Mouse (Mus musculus) adrenal gland, postnatal 25 days (tissue): Measurements from ENCODE around the gene Pde4a. TPM values are rescaled to one million over a fixed set of nuclear protein-coding genes. Genes with fewer than 3 reads are reported as not detected.
"Not testable (repeated sequence)": the region's sequence is repeated elsewhere in the genome, so short reads cannot be mapped to it uniquely, and the experiment has no call there.

Source experiments
- DNase-seq: peaks from one replicate; pipeline ENCODE4 v3.0.0; 2021; ENCODE audit warnings: mixed read lengths
- total RNA-seq: library from RNA; stranded (reverse); gene quantifications from 2 replicates; pipeline ENCODE4 v1.2.3, GENCODE M21; 2021

Gene Pde4a
- total RNA-seq, 1 experiment from 2014 or later, result 13.1 TPM

DNA sequence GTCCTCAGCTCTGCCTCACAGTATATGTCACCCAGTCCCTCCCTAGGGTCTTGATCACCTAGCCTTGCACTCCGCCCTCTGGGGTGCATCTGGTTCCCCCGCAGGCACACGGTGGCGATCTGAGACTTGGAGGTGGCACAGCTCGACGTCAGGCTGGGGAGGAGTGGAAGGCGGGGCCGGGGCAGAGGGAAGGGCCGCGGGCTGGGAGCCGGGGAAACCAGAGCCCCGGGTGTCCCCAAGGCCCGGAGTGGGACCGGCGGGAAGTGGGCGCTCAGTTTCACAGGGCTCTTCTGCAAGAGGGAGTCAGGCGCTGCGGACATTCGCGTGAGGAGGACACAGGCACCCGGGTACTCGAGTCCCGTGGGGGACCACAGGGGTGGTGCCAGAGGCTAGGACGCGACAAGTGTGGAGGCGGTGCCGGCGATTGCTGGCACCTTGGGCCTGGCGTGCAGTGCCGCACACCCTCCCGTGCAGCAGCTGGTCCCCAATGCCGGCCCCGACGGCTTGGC is 18.4 kb downstream of the Pde4a start:
- DNase-seq, result peak; percentile 81

DNA sequence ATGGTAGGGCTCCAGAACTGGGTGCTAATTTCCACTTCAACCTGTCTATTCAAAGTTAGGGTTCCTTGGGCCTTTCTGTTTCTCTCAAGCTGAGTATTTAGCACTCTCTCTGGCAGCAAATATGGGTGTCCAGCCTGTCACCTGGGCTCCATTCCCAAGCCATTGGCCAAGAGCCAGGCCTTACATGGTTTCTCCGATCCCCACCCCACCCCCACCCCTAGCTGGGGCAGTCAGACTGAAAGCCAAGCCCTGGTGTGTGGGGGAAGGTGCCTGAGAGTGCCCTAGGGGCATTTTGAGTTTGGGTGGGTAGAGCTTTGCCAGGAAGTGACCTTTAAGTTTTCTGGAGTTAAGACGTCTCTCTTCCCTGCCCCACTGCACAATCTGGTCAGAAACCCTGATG is 19.2 kb downstream of the Pde4a start:
- DNase-seq, result peak; percentile 63

DNA sequence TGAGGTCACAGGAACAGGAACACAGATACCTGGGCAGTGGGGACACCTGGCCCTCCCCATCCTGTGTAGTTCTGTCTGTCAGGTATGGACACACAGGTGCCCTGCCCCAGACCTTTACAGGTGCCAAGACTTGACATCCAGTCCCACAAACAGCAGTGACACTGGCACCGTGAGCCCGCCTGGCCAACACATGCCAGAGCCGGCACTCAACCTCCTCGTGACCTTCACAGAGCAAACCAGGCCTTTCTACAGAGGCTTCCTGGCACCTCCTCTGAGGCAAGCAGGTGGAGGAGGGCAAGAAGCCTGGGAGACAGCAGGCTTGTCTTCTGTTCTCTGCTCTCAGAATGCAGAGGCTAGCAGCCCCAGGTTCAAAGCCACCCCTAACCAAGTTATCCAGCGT is 19.9 kb downstream of the Pde4a start:
- no peak for DNase-seq

DNA sequence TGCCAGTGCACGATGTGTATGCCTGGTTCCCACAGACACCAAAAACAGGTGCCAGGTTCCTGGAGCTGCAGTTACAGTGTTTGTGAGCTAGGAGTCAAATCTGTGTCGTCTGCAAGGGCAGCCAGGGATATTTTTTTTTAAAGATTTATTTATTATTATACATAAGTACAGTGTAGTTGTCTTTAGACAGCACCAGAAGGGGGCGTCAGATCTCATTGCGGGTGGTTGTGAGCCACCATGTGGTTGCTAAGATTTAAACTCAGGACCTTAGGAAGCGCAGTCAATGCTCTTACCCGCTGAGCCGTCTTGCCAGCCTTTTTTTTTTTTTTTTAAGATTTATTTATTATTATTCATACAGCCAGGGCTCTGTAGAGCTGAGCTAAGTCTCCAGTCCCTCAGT is 24.4 kb downstream of the Pde4a start:
- DNase-seq, result no peak

DNA sequence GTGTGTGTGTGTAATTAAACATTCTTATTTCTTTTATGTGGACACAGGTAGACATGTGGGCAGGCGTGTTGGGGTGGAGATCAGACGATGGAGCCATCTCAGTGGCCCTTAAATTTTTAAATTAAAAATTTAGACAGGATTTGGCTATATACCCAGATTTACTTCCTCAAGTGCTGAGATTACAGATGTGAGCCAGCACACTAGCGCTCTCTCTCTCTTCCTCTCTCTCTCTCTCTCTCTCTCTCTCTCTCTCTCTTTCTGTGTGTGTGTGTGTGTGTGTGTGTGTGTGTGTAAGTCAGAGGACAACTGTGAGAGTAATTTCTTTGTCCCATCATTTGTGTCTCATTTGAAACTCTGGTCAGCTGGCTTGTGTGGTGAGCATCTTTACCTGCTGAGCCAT is 25.2 kb downstream of the Pde4a start:
- DNase-seq, result no peak

DNA sequence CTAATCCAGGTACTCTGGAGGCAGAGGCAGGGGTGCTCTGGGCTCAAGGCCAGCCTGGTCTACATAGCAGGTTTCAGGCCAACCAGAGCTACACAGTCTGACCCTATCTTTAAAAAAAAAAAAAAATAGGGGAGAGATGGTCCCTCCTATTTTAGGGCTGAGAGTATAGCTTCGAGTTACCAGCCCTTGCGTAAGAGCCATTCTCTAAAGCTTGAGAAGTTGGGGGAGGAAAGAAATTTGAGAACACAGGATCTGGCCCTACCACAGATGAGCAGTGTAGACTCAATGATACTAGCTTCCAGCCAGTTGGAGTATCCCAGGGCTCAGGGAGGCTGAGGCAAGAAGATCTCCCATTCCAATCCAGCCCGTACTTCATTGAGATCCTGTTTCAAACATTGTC is 28.3 kb downstream of the Pde4a start:
- DNase-seq, result no peak

DNA sequence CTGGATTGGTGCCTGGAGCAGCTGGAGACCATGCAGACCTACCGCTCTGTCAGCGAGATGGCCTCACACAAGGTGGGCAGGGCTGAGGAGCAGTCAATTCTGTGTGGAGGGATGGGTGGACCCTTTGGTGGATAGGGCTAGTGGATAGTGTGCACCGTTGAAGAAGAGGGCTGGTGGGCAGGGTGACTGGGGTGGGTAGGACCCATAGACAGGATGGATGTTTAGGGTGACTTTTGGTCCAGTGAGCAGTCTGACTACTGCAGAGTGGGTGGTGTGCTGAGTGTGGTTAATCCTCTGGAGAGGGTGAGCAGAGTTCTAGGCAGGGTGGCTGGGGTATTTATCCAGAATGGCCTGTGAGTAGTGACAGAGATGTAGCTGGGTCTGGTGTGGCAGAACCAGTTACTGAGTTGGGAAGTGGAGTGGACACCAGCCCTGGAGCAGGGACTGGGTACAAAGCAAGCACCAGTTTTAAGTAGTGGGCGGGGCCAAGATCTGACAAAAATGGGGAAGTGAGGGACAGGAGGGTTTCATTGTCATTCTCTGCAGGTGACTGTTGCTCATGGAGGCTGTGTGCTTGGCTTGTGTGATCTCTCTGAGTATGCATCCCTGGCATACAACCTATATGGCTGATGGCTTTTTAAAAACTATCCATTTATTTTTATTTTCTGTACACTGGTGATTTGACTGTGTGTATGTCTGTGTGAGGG is 29.4 kb downstream of the Pde4a start:
- no peak for DNase-seq

DNA sequence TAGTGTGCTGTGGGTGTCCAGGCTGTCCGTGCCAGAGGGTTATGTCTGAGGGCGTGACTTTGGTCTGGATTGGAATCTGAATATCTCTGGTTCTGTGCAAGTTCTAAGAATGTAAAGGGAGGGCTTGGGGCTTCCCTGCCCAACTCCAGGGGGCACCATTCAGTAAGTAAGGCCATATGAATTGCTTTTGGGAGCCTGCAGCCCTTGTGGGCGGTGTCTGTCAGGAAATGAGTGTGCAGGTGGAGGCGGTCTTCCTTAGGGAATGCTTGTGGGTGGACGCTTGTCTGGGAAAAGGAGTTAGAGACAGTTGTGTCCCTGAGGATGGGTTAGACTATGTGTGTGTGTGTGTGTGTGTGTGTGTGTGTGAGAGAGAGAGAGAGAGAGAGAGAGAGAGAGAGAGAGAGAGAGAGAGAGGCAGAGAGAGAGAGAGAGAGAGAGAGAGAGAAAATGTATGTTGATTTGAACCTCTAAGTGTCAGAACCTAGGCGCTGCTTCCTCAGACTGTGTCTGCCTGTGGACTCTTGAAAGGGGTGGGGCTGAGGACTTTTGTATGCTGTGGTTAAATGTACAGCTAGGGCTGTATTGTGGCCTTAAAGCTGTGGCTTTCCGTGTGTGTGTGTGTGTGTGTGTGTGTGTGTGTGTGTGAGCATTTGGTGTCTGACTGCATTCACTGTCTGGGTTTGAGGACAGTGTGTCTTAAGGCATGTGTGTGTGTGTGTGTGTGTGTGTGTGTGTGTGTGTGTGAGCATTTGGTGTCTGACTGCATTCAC is 30.4 kb downstream of the Pde4a start:
- DNase-seq, result not testable (repeated sequence)

DNA sequence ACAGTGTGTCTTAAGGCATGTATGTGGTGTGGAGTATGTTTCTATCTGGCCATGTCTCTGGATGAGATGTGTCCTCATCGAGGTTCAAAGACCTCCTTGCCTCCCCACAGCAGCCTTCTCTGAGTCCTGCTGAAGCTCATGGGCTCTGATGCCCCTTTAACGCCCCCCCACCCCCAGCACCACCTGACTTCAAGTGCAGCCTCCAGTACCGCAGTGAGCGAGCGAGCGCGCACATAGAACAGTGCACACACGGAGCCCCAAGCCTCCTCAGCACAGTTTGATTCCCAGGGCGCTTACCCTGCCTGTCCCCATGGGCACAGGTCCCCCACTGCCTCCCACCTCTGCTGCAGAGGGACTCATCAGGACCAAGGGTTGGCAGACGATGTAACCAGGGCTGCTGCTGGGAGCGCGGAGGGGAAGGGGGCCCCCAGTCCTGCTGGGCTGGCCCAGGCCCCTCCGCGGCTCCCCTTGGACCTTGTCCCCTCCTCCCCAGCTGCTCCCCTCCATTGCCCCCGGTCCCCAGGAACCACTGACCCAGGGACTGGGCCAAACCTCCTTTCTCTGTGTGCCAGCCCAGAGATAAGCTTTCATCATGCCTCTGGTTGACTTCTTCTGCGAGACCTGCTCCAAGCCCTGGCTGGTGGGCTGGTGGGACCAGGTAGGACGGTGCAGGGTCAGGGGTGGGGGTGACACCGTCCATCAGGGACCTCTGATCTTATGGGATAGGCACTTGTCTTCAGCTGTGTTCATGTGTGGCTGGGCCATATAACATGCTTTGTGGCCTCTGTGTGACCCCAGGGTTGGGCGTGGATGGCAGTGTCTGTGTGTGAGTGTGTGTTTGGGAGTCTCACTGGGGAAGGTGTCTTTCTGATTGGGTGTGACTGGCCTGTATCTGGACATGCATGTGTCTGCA is 31.3 kb downstream of the Pde4a start:
- no peak for DNase-seq

DNA sequence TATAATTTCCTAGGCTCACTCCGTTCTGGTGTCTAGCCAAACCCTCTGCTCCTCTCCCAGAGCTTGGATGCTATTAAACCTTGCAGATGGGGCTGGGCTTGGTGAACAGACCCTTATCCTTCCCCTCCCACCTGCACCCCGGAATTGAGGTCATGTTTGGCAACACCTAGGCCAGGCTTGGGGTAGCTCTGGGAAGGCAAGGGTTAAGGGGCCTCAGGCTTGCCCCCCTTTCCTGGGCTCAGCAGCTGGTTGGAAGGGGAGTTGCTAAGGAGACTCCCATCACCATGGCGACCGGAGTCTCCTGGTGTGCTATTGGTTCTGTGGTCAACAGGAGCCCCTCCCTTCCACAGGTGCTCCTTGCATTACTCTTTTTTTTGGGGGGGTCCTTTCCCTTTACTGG is 32.5 kb downstream of the Pde4a start:
- no peak for DNase-seq

DNA sequence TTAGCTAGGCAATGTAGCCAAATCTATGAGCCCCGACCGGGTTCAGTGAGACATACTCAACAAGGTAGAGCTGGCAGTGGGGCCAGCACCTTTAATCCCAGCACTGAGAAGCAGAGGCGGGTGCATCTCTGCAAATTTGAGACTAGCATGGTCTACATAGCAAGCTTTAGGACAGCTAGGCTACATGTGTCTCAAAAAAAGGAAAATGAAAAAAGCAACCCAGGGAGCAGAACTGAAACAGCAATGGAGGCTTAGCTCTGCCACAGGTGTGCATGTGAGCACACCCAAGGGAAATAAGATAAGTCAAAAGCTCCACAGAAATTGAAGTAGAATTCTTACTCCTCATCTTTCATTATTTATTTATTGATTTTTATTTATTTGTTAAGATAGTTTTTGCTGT is 33.4 kb downstream of the Pde4a start:
- no peak for DNase-seq

DNA sequence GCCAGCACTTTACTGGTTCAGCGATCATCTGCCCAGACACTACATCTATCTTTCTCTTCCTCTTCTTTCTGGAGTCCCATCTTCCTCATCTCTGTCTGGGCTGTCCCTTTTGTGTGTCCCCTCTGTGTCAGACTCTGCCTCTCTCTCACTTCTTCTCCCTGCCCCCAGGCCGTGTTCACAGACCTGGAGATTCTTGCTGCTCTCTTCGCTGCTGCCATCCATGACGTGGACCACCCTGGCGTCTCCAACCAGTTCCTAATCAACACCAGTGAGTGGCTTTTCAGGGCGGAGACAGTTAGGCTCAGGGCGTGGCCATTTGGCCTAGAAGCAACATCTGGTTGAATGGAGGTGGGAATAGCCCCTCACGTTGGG is 38.6 kb downstream of the Pde4a start:
- no peak for DNase-seq

DNA sequence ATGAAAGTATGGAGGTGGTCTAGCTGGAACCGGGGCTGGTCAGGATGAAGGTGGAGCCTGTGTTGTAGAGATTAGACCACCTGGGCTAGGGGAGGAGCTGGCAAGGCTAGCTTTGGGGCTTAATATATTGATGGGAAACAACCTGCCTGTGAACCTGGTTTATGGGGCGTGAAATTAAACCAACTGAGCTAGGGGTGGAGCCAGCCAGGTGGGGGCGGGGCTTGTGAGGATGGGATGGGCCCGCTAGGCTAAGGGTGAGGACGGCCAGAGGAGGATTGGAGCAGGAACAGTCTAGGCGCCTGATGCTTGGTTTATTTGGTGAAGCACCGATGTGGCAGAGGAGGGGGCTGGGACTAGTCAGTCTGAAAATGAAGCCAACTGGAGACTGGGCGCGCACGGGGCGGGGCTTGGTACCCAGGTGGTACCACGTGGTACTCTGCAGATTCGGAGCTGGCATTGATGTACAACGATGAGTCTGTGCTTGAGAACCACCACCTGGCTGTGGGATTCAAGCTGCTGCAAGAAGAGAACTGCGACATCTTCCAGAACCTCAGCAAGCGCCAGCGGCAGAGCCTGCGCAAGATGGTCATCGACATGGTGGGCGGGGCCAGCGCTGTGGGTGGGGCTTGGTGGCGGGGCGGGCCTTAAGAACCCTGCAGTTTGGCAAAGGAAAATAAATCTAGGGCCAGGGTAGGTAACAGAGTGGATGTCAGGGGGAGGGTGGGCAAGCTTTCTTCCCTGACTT is 39.2 kb downstream of the Pde4a start:
- peak; percentile 33 for DNase-seq

DNA sequence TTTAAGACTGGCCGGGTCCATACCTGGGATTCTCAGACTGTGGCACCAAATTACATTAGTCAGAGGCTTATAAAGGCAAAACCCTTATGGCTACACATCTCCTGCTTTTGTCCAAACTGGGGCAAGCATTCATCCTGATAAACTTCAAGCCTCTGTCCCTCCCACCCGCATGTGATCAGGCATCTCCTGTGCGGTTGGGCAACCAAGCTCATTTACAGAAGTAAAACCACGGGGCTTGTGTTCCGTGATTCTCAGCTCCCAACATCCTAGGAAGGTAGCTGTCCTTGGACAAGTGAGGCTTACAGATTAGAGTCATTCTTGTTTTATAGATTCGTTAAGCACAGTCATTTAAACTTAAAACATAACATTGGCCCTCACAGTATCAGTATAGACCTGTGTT is 41.3 kb downstream of the Pde4a start:
- DNase-seq, result no peak

DNA sequence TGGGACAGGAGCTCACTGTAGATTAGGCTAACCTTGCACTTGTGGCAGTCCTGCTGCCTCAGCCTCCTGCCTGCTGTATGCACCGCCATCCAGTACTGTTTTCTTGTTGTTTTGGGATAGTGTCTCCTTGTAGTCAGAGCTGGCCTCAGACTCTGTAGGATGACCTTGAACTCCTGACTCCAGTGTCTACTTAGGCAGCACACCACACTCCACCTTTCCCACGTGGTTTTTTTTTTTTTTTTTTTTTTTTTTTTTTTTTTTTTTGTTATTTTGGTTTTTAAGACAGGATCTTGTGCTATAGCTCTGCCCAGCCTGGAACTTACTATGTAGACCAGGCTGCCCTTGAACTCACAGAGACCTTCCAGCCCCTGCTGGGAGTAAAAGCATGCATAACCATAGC is 43.1 kb downstream of the Pde4a start:
- no peak for DNase-seq

DNA sequence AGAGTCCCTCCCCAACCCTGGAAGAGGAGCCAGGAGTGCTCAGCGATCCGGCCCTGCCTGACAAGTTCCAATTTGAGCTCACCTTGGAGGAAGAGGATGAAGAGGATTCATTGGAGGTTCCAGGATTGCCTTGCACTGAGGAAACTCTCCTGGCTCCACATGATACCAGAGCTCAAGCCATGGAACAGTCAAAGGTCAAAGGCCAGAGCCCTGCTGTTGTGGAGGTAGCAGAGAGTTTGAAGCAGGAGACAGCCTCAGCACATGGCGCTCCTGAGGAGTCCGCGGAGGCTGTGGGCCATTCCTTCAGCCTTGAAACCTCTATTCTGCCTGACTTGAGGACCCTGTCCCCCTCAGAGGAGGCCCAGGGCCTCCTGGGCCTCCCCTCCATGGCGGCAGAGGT is 45.3 kb downstream of the Pde4a start:
- DNase-seq, result no peak

DNA sequence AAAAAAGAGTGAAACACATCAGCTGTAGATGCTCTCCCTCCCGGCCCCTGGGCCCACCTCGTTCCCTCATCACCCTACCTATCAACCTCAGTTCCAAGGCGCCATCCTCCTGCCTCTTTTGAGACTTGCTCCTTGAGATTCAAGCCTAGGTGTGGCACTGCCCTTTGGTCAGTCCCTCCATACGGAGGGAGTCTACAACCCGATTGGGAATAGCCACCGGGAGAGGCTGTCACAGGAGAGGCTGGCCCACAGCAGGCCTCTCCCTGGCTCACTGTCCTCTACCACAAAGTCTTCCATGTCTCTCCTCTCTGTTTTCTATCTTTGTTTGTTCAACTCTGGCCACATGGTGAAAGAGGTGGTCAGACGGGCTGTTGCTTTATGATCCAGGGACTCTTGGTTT is 46.1 kb downstream of the Pde4a start:
- DNase-seq, result no peak

DNA sequence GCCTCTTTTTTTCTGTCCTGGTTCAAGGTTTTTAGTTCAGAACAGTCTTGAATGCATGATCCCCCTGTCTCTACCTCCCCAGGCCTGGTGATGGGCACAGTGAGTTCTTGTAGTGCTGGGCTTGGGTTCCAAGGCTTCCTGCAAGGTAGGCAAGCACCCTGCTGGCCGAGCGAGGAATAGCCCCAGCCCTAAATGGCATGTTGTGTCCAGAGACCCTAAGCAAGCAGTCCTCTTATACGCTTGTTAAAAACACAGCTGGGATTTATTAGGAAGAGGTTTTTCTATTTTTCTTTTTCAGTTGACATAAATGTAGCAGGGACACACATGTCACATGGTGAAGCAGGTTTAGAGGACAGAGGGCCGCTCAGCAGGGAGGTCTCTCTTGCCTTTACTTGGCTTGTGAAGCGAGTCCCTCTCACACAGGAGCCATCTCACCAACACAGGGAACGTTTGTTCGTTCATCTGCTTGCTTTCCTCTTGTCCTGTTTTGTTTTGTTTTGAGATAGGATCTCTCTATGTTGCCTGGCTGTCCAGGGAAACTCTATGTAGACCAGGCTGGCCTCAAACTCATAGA is 48.2 kb downstream of the Pde4a start:
- DNase-seq, result no peak

DNA sequence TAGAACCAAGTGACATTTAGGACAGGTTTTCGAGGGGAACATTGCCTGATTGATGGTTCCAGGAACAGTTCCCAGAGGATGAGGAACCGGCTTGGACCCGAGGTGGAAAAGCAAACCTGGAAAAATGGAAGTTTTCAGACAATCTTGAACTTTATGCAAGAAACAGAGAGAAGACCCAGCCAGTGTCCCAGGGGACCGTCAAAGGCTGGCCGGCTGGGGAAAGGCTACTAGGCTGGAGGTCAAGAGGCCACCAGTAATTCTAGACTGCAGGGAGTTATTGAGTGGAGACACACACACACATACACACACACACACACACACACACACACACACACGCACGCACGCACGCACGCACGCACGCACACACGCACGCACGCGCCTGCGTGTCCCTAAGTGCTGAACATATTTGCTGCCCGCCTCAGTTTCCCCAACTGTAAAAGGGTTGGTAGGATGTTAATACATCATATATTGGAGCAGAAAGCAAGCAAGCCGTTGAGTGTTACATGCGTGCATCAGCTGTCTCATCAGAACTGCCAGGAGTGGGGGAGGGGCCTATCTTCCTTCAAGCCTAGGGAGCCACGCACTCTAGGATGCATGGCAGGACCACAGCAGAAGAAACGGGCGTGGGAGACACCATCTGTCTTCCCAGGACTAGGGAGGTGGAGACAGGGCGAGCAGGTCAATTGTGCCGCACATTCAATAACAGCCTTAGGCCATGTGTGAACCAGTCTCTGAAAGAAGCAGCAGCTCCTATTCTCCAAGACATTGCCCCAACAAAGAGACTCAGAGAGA is 50.7 kb downstream of the Pde4a start:
- DNase-seq, result no peak

DNA sequence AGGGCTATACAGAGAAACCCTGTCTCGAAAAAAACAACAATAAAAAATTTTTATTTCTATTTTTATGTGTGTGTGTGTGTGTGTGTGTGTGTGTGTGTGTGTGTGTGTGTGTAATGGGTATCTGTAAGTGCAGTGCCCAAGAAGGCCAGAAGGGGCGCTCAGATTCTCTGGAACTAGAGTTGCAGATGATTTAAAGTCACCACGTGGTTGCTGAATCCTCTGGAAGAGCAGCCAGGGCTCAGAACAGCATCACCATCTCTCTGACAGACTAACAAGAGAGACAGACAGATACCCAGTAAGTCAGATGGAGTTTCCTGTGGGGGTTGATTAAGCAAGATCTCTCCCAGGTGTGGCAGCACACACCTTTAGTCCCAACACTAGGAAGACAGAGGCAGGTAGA is 54.3 kb downstream of the Pde4a start:
- no peak for DNase-seq
